Mouse (Mus musculus) liver (tissue): Measurements from ENCODE around the gene Pak7.
A peak's percentile ranks its signal among the peaks of the same experiment; 100 is the strongest.

ENCODE experiments used
- DNase-seq: peaks from one replicate; pipeline ENCODE4 v3.0.0-alpha.2; 2020; ENCODE audit warnings: mixed read lengths

The Pak7 gene

DNA sequence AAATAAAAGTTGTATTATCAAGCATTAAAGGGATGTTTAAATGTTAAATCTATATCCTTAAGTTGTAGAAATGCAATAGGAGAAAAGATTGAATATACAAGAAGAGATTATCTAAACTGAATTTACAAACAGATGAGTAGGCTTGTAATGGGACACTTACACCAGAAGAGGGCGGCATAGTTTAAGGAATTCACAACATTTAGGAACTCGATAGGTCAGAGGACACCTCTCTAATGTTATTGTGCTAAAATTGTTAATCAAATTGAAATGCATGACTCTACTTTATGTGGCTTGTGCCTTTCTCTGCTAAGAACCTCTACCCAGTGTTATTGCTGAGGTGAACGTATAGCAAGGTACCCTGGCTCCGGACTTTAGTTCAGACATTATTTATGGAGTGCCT, 238.2 kb downstream of the Pak7 start:
- DNase-seq: no peak

DNA sequence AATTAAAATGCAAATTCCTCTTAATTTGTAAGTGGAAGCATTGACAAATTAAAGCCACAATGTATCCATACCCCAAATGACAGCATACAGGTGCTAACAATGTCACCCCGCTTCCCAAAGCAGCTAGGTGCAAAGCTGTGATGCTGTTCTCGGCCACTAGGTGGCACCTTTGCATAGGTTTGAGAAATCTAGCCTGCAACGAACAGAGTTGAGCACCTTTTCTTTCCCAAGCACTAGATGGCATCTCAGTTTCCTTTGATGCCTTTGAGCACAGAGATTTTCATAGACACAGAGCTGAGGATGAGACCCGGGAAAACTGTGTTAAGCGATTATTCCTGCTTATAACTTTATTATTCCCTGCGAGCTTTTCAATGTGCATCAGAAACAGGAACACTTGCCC, 238.8 kb downstream of the Pak7 start:
- peak; percentile 70 for DNase-seq

GRCm38 (mm10) chr2:136140807-136141206, 247.0 kb downstream of the Pak7 start:
- DNase-seq: no peak

GRCm38 (mm10) chr2:136139159-136140069, 248.4 kb downstream of the Pak7 start:
- DNase-seq: no peak

GRCm38 (mm10) chr2:136138451-136138850, 249.3 kb downstream of the Pak7 start:
- DNase-seq: no peak

DNA sequence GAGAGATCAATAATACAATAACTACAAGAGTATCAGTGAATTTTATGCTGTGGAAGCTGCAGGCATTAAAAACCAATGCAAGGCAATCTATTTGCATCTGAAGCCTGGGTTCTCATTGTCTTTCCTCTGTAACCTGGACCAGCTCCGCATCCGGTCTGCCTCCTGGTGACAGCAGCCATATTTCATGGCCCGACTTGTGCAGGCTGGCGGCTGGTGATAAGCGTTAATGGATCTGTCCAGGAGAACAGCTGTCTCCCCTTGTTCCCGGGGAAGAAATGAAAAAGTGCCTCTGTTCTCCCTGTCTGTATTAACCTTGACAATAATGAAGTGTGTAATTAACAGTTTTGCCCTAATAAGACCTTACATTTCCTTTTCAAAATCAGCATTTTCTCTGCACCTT, 265.9 kb downstream of the Pak7 start:
- peak; percentile 10 for DNase-seq

DNA sequence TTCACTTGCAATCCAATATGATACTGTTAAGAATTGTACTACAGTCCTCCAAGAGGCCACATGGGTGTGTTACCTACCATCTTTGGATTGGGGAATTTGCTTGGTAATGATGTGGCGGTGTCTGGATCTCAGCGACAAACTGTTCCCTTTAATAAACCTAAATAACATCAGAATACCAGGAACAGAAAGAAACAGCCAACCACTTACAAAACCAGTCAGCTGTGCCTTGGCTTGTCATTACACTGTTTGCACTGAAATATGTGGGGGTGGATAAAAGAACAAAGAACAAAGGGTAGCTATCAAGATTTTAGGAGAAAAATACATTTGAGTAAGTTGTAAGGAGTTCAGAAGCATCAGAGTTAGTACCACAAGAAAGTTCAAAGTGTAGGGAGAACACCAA, 269.8 kb downstream of the Pak7 start:
- no peak for DNase-seq

DNA sequence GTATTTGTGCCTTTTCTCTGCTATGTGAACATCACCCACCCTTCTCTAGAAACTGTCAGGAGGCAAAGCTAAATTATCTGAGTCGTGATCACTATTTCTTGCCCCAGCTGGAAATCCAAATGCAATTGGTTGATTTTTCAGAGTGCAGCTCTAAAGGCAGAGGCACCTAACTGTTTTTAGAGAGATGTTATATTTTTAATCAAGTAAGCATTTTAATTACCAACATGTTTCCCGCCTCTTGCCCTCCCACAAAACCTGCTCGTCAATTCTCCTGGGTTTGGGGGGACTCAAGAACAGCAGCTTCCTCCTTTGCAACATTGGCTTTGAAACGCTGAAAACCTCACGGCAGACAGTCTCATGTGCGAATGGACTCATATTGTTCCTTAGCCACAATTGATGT, 274.4 kb downstream of the Pak7 start:
- no peak for DNase-seq

DNA sequence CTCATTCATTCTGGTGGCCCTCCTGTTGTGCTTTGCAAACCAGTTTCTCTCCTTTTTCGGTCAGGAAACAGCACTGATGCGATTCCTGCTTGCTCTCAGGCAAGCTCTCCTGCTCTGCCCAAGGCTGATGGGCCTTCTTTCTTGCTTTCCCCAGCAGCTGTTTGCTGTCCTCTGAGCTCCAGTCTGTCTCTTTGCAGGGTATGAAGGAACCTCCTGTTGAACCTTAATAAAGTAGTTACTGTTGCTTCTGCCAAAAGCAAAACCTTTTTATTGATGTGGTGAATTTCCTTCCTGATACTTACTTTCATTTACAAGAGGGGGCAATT, 278.8 kb downstream of the Pak7 start:
- DNase-seq: no peak

GRCm38 (mm10) chr2:136108124-136109037, 279.4 kb downstream of the Pak7 start:
- DNase-seq: no peak

GRCm38 (mm10) chr2:136107597-136107996, 280.2 kb downstream of the Pak7 start:
- DNase-seq: no peak

DNA sequence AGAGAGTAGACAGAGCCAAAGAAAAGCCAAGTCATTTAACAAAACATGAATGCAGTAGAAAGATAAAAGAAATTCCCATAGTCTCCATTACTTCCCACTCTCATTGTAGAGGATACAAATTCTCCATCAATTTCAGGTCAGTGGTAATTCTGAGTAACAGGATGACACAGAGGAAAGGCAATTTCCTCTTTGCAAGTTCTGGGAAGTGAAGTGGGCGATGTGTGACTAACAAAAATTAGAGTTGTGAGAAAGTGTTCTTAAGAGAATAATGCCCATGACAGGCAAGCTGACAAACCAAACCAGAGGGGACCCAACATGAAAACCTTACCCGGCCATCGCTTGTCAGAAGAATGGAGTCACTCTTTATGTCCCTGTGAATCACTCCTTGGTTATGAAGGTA, 290.6 kb downstream of the Pak7 start:
- DNase-seq: no peak

DNA sequence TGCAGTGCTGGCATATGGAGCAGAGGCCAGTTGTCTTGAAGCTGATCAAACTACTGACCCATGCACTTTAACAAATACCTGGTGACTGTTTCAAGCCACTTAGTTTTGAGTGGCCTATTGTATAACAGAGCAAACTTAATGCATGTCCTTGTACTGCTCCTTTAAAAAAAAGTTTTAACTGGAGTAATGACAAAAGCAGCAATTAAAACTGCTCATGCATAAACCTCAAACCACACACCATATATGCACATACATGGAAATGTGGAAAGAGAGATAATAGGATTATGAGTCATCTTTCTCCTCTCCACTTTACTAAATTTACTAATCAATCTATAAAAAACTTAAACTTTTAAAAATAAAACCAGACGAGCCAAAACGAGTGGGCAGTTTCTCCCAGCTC, 291.8 kb downstream of the Pak7 start:
- DNase-seq: no peak

DNA sequence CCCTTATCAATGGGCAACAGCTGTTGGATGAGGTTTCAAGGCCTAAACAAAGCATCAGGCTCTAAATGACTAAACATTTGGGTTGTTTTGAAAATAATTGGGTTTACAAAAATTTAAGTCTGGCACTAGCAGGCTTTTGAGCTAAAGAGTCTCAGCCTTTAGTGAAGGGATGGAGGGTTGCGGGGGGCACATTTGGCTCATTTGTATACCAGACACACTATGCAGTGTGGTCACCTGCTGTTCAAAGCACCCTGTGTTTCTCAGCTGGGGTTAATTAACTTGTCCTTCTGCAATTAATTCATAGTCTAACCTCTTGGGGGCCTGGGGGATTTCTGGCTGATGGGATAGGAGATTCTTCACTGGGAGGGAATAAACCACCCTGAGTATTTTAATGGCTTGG, 323.4 kb downstream of the Pak7 start:
- DNase-seq: no peak

GRCm38 (mm10) chr2:136059029-136059669, 328.6 kb downstream of the Pak7 start:
- DNase-seq: no peak

DNA sequence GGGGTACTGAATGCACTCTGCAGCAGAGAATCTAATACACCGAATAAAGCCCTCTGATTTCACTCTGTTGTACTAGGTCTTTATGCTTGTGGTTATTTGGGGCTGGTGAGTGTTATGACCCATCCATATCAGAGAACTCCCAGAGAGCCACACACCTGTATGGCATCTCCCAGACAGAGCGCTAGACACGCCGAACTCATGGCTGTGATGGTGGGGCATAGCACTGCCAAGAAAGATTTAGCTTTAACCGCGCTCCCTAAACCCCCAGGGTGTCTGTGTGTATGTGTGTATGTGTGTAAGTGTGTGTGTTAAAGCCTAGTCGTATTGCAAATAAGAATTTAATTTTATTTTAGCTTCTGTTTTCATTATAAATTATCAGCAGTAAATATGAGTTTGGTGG, 329.4 kb downstream of the Pak7 start:
- no peak for DNase-seq

DNA sequence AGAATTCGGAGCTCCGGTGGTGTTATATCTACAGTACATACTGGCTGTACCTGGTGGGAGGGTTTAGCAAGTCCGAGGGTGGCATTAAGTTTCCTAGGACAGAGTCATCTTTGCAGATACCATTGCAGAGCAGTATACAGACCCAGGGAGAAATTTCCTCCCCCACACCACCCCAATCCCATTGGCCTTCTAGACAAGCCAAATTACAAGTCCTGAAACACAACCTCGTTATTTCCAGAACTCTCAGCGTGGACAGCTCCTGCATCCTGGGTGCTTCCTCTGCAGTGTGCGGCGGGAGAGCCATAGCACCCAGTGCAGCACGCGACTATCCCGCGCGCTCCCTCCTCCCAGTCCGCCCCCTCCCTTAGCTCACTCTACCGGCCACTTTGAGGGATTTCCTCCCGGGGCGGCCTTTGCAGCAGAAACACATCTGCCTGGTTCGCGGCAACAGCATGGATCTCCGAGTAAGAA, 329.9 kb downstream of the Pak7 start:
- no peak for DNase-seq

GRCm38 (mm10) chr2:136051688-136052289, 336.0 kb downstream of the Pak7 start, which contains the start of gene Lamp5:
Gene Lamp5 (plus strand): TSS chr2:136052239.
- no peak for DNase-seq

DNA sequence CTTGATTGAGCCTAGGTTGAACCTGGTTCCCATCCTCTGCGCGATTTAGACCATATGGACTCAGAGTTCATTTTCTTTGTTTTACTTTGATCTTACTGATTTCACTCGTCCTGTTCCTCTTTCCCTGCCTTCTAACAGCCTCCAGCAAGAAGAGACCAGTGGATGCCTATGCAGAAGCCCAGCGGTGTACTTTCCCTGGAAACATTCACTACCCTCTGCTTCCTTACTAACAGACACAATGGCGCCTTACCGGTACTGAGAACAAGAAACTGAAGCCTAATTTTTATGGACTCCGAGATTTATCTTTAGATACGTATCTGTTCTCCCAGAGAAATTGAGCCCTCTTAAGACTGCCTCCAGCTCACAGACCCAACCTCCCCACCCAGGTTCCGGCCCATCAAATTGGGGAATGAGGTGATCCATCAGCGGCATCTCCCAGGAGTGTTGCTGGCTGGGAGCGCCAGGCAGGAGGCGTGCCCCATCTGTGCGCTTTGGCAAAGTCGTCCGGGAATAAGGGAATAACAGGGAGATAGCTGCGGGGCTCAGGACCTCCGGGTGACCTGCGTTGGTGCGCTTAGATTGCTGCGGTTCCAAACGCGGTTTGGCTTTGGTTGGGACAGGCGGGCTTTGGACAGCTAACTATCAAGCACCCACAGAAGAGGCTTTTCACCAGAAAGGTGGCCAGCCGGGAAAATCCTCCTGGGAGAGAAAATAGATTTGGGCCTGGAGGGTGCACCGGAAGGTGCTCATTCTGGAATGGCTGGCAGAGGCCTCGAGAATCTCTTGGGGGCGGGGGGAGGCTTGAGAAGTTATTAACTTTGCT, 336.8 kb downstream of the Pak7 start:
- peak; percentile 3 for DNase-seq

DNA sequence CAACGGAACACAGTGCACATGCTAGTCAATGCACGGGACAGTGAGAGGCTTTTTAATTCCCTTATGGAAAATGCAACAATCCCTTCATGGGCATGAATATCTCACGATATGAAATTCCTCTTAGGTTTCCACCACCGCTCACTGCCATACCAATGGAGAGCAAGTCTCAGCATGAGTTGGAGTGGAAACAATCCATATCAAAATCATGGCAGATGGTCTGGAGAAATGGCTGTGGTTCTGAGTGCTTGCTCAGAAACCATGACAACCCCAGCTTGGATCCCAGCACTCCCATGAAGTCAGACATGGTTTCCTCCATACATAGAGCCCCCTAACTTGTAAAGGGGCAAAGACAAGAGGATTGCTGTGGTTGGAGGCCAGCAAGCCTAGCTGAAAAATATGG, 339.3 kb downstream of the Pak7 start:
- no peak for DNase-seq
